Mouse (Mus musculus) Muller cell, postnatal 12 days (primary cell): Measurements from ENCODE around the gene Slc45a3.

ENCODE experiments used
- DNase-seq: peaks from one replicate; pipeline ENCODE4 v3.0.0-alpha.2; 2015; ENCODE audit errors: inconsistent ontology term

Slc45a3 gene

DNA sequence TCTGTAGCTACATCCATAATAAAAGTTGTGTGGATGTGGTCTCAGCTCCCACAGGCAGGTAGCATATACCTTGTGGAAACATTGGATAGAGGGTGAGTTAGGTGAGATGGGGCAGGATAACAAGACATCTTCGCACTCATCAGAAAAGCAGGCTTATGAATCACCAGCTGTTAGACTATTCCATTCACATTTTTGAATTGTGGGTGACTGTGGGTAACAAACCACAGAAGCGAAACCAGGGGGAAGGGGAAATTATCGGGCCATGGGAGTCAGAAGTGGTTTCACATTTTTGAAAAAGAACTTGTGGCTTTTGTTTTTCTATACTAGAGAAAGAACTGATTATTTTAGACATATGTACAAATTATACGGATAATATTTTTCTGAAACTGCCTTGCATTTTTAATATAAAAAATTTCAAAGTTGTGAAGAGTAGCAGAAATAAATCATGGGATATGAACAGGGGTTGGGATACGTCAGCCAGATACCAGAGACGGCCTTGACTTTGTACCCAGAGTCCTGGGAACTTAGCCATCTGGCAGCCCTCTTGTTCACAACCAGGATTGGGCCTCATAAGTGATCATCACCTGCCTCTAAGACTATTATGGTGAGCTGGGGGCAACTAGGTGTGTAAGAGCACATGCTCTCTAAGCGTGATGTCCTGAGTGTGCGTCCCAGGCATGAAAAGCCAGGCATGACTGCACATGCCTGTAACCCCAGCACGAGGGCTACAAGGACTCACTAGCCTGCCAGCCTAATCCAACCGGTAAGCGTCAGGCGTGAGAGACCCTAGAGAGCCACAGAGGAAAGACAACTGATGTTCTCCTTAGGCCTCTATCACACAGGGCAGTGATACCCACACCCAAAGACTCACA is 30.6 kb downstream of the Slc45a3 start:
- DNase-seq: no peak

DNA sequence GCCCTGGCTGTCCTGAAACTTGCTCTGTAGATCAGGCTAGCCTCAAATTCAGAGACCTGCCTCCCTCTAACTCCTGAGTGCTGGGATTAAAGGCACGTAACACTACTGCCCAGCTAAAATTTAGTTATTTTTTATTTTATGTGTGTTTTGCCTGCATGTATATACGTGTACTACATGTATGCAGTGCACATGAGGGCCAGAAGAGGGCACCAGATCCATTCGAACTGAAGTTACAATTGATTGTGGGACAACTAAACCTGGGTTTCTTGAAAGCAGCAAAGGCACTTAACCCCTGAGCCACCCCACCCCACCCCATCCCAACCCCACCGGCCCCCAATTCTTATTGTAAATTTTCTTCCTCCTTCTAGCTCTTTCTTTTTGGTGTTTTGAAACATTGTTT is 32.3 kb downstream of the Slc45a3 start:
- DNase-seq: no peak

DNA sequence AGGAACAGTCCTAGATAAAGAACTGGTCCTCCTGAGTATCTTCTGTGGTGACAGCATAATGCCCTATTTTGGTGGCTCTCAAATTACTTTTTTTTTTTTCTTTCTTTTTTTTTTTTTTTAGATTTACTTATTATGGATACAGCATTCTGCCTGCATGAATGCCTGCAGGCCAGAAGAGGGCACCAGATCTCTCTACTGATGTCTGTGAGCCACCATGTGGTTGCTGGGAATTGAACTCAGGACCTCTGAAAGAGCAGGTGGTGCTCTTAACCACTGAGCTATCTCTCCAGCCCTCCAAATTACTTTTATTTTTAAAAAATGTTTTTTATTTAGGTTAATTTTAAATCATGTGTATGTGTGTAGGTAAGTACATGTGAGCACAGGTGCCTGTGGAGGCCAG is 37.7 kb downstream of the Slc45a3 start:
- DNase-seq: no peak

DNA sequence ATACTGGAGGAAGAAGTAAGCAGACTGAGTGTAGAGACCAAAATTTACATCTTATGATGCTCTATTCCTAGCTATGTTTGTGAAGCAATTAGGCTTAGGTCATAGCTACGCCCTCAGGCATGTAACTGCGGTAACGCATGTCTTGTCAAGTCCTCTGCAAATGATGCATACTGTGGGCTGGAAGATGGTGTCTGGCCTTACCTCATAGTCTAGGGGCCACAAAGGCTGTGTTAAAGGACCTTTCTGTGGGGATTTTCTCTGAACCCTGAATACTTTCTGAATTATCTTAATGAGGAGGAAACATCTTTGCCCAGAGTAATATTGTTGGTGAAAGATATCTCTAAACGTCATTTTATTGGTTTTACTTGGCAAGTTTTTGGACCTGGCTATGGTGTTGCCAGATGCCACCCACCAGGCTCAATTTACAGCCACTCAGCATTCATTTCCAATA is 39.1 kb downstream of the Slc45a3 start:
- no peak for DNase-seq

DNA sequence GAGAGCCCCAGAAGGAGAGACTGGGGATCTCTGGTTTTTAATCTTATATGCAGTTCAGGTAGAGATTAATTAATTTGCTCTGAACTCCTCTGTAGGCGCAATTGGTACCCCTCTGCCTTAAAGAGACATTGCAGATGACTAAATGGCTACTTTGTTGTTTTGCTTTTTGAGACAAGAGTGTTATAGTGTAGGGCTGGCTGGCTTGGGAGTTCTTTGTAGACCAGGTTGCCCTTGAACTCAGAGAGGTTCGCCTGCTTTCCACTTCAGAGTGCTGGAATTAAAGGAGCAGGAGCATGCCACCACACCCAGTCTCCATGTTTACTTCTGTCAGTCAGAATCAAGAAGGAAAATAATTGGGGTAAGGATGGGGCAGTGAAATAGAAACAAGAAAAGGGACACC is 40.3 kb downstream of the Slc45a3 start:
- no peak for DNase-seq

DNA sequence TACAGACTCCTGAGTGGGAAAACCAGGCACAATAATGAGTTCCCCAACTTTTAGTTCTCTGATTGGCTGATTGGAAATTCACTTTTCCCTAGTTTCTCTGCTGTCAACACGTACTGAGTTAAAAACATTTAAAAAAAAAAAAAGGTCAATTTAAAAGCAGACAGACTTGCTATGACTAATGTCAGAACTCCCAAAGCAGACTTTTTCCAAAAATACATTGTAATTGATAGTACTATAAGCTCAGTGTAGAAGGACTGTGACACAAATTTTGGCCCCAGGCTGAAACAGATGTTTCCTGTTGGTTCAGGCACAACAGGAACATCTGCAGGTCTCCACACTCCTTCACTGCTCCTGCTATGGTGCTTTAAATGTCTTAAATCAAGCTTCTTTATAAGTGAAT is 41.0 kb downstream of the Slc45a3 start:
- no peak for DNase-seq

GRCm38 (mm10) chr1:132004574-132005180 is 41.9 kb downstream of the Slc45a3 start:
- no peak for DNase-seq

DNA sequence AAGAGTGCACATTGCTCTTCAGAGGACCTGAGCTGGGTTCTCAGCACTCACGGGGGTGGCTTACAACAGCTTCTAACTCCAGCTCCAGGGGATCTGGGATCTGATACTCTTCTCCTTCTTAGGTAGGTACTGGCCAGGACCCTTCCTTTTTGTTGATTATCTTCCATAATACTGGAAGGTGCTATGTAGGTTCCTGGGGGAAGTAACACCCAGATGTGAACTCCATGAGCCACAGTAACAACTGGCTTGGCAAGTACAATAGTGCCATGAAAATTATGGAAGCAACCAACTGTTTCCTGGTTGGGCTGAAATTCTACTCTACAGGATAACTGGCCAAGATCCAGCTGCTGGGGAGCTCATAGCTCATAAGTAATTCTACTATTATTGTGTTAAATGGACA is 42.7 kb downstream of the Slc45a3 start:
- no peak for DNase-seq

GRCm38 (mm10) chr1:132006046-132006445 is 43.3 kb downstream of the Slc45a3 start:
- peak; percentile 74 for DNase-seq

DNA sequence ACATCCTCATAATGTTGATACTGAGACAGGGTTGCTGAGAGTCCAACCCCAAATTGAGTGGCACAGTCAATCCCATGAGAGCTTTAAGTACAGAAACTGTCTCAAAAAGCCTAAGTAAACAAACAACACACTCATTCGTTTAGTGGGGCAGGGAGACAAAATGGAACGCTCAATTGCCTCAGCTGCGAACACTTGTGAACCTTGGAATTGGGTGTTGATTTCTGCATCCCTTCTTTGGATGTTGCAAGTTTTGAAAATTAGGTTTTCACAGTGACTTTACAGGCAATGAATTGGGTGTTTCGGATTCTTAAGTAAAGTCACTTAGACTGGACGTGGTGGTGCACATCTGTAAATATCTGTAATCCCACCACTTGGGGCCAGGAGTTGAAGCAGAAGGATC is 44.0 kb downstream of the Slc45a3 start:
- no peak for DNase-seq

DNA sequence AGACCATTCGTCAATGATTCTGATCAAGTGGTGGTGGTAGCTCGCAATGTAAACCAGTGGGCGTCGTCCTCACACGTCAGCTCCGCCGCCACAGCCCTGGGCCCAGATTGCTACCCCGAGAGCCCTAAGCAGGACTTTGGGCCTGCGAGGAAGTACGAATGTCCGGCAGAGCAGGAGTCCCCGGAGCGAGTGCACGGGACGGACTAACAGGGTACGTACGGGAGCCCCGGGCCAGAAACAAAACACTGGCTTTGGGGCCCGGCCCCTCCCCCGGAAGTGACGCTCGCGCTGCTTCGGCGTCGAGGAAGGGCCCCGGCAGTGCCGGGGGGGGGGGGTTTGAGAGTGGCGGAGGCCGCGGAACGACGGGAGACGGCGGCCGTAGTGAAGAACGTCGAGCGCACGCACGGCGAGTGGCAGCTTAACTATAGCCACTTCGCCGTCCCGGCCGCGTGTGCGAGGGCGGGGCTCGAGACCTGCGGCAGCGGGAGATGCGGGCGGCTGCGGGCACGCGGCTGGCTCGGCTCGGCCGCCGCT is 44.6 kb downstream of the Slc45a3 start, which contains the start of gene Elk4:
TSS of gene Elk4 (plus strand) at position 326 of the 534 bp plus-strand sequence.
- DNase-seq: peak; percentile 96

DNA sequence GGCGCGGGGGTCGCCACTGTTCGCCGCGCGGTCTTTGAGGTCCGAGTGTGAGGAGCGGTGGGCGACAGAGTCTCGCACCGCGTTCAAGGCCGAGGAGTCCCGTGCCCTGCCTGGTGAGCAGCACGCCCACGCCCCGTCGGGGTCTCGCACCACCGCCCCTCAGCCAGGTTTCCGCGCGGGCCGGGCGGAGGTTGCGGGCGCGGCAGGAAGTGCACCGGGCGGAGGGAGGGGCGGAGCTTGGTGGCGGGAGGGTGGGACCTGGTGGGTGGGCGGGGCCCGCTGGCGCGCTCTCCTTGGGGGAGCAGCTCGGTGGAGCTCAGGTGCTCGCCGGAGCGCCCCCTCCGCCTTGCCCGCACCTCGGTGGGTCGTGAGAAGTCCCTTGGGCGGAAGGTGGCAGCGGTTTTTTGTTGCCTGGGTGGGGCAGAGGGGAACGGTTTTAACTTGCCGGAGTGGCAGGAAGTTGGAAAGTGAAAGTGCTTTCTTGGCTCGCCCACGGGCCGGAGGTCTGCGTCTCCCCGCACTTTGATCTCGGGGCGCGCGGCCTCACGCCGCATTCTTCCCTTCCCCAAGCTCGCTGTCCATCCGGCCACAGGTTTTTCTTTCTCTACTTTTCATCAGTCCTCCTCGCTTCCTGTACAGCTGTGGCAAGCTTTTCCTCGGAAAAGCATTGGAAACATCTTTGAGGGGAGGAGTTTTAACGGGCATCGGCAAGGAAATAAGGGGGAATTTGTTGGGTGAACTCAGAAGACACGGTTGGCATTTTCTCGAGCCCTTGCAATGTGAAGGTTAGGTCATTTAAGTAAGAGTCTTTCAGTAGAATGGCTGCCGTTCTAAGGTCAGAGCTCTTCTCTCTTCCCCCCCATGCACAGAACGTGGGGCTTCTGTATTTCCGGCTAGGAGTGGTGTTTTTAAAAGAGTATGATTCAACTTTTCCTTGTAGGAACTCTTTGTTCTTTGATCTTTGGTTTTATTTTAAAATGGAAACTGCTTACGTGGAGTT is 45.4 kb downstream of the Slc45a3 start:
- DNase-seq: peak; percentile 96

DNA sequence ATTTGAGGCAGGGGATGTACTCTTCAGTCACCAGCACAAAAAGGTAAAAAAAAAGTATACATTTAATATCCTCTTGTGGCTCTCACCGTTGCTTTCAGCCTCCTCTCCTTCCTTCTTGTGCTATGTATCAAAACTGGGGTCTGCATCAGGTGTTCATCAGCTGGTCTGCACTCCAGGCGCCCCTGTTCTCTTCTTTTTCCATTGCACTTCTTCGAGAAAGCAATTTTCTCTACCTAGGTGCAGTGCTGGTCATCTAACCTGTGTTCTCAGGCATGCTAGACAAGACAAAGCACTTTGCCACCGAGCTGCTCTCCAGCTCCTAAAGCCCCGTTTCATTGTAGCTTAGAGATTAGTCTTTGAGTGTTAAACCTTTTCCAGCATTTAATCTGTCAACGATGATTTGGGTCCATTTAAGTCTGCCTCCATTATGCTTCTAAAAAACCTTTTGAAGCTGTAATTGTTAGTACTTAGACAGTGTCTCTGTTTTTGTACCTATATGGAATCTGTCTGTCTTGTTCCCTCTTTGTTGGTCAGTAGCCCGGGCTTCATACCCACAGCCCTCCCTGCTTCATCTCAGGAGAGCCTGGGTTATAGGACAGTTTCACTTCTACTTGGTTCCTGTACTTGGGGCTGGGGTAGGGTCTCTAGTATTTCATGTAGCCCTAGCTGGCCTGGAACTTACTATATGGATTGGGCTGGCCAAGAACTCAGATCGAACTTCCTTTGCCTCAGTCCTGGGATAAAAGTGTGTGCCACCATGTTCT is 46.3 kb downstream of the Slc45a3 start:
- DNase-seq: no peak

GRCm38 (mm10) chr1:132010632-132011501 is 48.1 kb downstream of the Slc45a3 start:
- DNase-seq: peak; percentile 75

DNA sequence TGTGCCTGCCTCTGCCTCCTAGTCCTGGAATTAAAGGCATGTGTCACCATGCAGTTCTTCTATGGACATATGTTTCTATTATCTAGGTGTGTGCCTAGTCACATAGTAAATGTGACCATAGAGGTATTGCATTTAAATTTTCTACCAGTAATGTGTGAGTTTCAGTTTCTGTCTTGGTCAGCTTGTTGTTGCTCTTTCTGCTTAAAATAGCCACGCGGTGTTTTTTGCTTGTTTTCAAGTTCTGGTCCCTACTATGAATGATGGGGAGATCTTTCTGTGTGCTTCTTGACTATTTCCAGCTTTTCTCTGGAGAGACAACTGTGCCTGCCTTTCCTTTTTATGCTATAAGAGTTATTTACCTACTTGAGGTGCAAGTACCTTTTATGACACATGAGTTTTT is 49.0 kb downstream of the Slc45a3 start:
- DNase-seq: no peak

- DNase-seq: no peak
Measured at GRCm38 (mm10) chr1:132012861-132013260, 50.1 kb downstream of the Slc45a3 start.

- DNase-seq: no peak
Measured at GRCm38 (mm10) chr1:132014800-132015199, 52.0 kb downstream of the Slc45a3 start.

- DNase-seq: no peak
Measured at GRCm38 (mm10) chr1:132016691-132017090, 53.9 kb downstream of the Slc45a3 start.

- no peak for DNase-seq
Measured at GRCm38 (mm10) chr1:132019876-132020275, 57.1 kb downstream of the Slc45a3 start.

DNA sequence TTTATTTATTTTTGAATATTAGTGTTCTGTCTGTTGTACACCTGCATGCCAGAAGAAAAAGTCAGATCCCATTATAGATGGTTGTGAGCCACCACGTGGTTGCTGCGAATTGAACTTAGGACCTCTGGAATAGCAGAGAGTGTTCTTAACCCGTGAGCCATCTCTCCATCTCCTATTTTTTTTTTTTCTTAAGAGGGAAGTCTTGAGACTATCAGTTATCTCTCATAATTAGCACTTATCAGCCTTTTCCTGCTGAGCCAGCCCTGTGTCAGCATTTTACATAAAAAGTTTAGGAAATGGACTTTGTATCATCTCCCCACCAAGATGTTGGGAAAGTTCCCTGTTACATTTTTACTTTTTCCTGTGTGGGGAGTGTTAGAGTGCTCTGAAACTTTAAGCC is 59.3 kb downstream of the Slc45a3 start:
- no peak for DNase-seq
